Mouse (Mus musculus) frontal cortex, adult 2 months (tissue): ENCODE measurements around the gene Kpna3. TPM values are rescaled to one million over a fixed set of nuclear protein-coding genes. Genes with fewer than 3 reads are reported as not detected.
"Not testable (repeated sequence)": the region's sequence is repeated elsewhere in the genome, so short reads cannot be mapped to it uniquely, and the experiment has no call there.

Experiments used
- DNase-seq, 2 experiments: peaks; one replicate each; pipeline ENCODE4 v3.0.0; 2022; ENCODE audit warnings: low spot score in 1 of 2; ENCODE audit errors: extremely low spot score in 1 of 2
- polyA plus RNA-seq: library from polyadenylated mRNA; depleted of rRNA; stranded (reverse); fragments of >200 nt; gene quantifications from 2 replicates; pipeline ENCODE4 v1.2.3, GENCODE M21; 2012; rRNA removed

Gene Kpna3
- polyA plus RNA-seq, result 39.0 and 45.4 TPM in 2 replicates

- DNase-seq, result peak; percentile 94
Measured at GRCm38 (mm10) chr14:61439661-61440559, at the start of gene Kpna3. Kpna3 (minus strand) TSS chr14:61439874.

- no peak for DNase-seq
Measured at GRCm38 (mm10) chr14:61460365-61460764, 20.7 kb upstream of the Kpna3 start.

- DNase-seq, result no peak
Measured at GRCm38 (mm10) chr14:61457468-61457867, 17.8 kb upstream of the Kpna3 start.

GRCm38 (mm10) chr14:61455571-61455970 is 15.9 kb upstream of the Kpna3 start:
- no peak for DNase-seq

- DNase-seq, result no peak
Measured at GRCm38 (mm10) chr14:61453032-61453431, 13.4 kb upstream of the Kpna3 start.

GRCm38 (mm10) chr14:61452481-61452880 is 12.8 kb upstream of the Kpna3 start:
- peak in 1 of 2 experiments; percentile 31 for DNase-seq

GRCm38 (mm10) chr14:61447775-61448174 is 8.1 kb upstream of the Kpna3 start:
- DNase-seq, result no peak

GRCm38 (mm10) chr14:61439141-61439660 is 473 bp downstream of the Kpna3 start:
- DNase-seq, result peak in 1 of 2 experiments; percentile 55

- no peak for DNase-seq
Measured at GRCm38 (mm10) chr14:61438171-61438945, 1.3 kb downstream of the Kpna3 start.

GRCm38 (mm10) chr14:61436866-61437265 is 2.8 kb downstream of the Kpna3 start:
- DNase-seq, result no peak

- DNase-seq, result no peak
Measured at GRCm38 (mm10) chr14:61428126-61428787, 11.4 kb downstream of the Kpna3 start.

- not testable (repeated sequence) for DNase-seq
Measured at GRCm38 (mm10) chr14:61427095-61427494, 12.6 kb downstream of the Kpna3 start.

- no peak for DNase-seq
Measured at GRCm38 (mm10) chr14:61425080-61425665, 14.5 kb downstream of the Kpna3 start.

GRCm38 (mm10) chr14:61415719-61416118 is 24.0 kb downstream of the Kpna3 start:
- no peak for DNase-seq

- no peak for DNase-seq
Measured at GRCm38 (mm10) chr14:61415311-61415710, 24.4 kb downstream of the Kpna3 start.

GRCm38 (mm10) chr14:61414808-61415207 is 24.9 kb downstream of the Kpna3 start:
- no peak for DNase-seq

GRCm38 (mm10) chr14:61414199-61414598 is 25.5 kb downstream of the Kpna3 start:
- no peak for DNase-seq

- DNase-seq, result no peak
Measured at GRCm38 (mm10) chr14:61413686-61414085, 26.0 kb downstream of the Kpna3 start.

- no peak for DNase-seq
Measured at GRCm38 (mm10) chr14:61410020-61410419, 29.7 kb downstream of the Kpna3 start.

GRCm38 (mm10) chr14:61407055-61407454 is 32.6 kb downstream of the Kpna3 start:
- no peak for DNase-seq
